Mouse (Mus musculus) midbrain, embryonic 11.5 days (tissue): Measurements from ENCODE around the gene Cep97. TPM values are rescaled to one million over a fixed set of nuclear protein-coding genes. Genes with fewer than 3 reads are reported as not detected.

Source experiments
- ATAC-seq: fragments of 200-750 bp; cut with Nextera tagmentation; 2 replicates; pipeline ENCODE4 v1.8.0; 2017; ENCODE audit warnings: moderate TSS enrichment, moderate library complexity; ENCODE audit not compliant: low FRiP score
- DNase-seq: peaks from one replicate; pipeline ENCODE4 v3.0.0; 2015; ENCODE audit warnings: low spot score; ENCODE audit errors: missing footprints
- H3K27ac ChIP-seq: fragments of 300-500 bp; sonication (generic); 2 replicates; pipeline ENCODE4 v1.5.1; 2014; ENCODE audit warnings: low read depth, low read length
- H3K27me3 ChIP-seq: fragments of 300-500 bp; sonication (generic); 2 replicates; pipeline ENCODE4 v1.6.1; 2014; ENCODE audit warnings: mild to moderate bottlenecking, low read length, moderate library complexity, mixed read lengths; ENCODE audit not compliant: control insufficient read depth, insufficient read depth
- H3K36me3 ChIP-seq: fragments of 300-500 bp; sonication (generic); 2 replicates; pipeline ENCODE4 v1.6.1; 2014; ENCODE audit warnings: mild to moderate bottlenecking, low read length, moderate library complexity, mixed read lengths; ENCODE audit not compliant: control insufficient read depth, insufficient read depth
- H3K4me1 ChIP-seq: fragments of 300-500 bp; sonication (generic); 2 replicates; pipeline ENCODE4 v1.6.1; 2014; ENCODE audit warnings: low read length; ENCODE audit not compliant: control insufficient read depth, insufficient read depth
- H3K4me2 ChIP-seq: fragments of 300-500 bp; sonication (generic); 2 replicates; pipeline ENCODE4 v1.6.1; 2014; ENCODE audit warnings: mild to moderate bottlenecking, moderate library complexity
- H3K4me3 ChIP-seq: fragments of 300-500 bp; sonication (generic); 2 replicates; pipeline ENCODE4 v1.5.1; 2014; ENCODE audit warnings: low read depth, low read length
- H3K9ac ChIP-seq: fragments of 300-500 bp; sonication (generic); 2 replicates; pipeline ENCODE4 v1.6.1; 2014; ENCODE audit warnings: low read length
- H3K9me3 ChIP-seq: fragments of 300-500 bp; sonication (generic); 2 replicates; pipeline ENCODE4 v1.6.1; 2016; ENCODE audit warnings: low read length; ENCODE audit not compliant: control insufficient read depth
- WGBS: fragments of 180-500 bp; shearing (Covaris S2); extraction: QIAGEN DNeasy Blood & Tissue Kit; methylation state at CpG from one replicate; pipeline ENCODE4 v1.1.7; 2014; 5-methylcytosine and 5-hydroxymethylcytosine counted together
- polyA plus RNA-seq: library from polyadenylated mRNA; unstranded; fragments of >200 nt; fragmentation: Nextera tagmentation; extraction: Ambion mirVana; gene quantifications from 2 replicates; pipeline ENCODE4 v1.2.1, GENCODE M21; 2014

Cep97 gene
- 18.3 and 19.7 TPM in 2 replicates for polyA plus RNA-seq

- H3K27me3 ChIP-seq, result no peaks in the 10 kb centered on the region
- ATAC-seq (peak; percentile 99), DNase-seq (peak; percentile 99)
- peak within 1 kb of the TSS; percentile 68 for H3K4me3 ChIP-seq
- H3K4me1 ChIP-seq, result no peaks in the 10 kb centered on the region
- peak within 1 kb of the TSS; percentile 81 for H3K9ac ChIP-seq
- H3K27ac ChIP-seq, result peak within 1 kb of the TSS; percentile 32
- H3K9me3 ChIP-seq, result no peaks in the 10 kb centered on the region
- no peaks in the 10 kb centered on the region for H3K36me3 ChIP-seq
- H3K4me2 ChIP-seq, result peak within 1 kb of the TSS; percentile 73
- 0% methylated on average over 24 of the region's 24 CpGs for WGBS
Measured at GRCm38 (mm10) chr16:55934453-55935037, at the start of gene Cep97. TSS of gene Cep97 (minus strand) at chr16:55934855.

GRCm38 (mm10) chr16:55974903-55975285 lies 40.2 kb upstream of the Cep97 start:
- peak overlapping the region; percentile 75 for H3K4me2 ChIP-seq
- no peak for DNase-seq
- H3K27ac ChIP-seq, result no peak overlapping the region; the same call in 1 of the 2 replicates
- H3K27me3 ChIP-seq, result no peaks in the 10 kb centered on the region
- 18% methylated on average over 14 of the region's 14 CpGs for WGBS
- H3K4me3 ChIP-seq, result peak overlapping the region; percentile 87
- peak overlapping the region; percentile 84 for H3K9ac ChIP-seq
- H3K36me3 ChIP-seq, result peaks cover 13% of the 10 kb centered on the region
- ATAC-seq, result no peak
- no peaks in the 10 kb centered on the region for H3K9me3 ChIP-seq
- H3K4me1 ChIP-seq, result peaks cover 15% of the 10 kb centered on the region

DNA sequence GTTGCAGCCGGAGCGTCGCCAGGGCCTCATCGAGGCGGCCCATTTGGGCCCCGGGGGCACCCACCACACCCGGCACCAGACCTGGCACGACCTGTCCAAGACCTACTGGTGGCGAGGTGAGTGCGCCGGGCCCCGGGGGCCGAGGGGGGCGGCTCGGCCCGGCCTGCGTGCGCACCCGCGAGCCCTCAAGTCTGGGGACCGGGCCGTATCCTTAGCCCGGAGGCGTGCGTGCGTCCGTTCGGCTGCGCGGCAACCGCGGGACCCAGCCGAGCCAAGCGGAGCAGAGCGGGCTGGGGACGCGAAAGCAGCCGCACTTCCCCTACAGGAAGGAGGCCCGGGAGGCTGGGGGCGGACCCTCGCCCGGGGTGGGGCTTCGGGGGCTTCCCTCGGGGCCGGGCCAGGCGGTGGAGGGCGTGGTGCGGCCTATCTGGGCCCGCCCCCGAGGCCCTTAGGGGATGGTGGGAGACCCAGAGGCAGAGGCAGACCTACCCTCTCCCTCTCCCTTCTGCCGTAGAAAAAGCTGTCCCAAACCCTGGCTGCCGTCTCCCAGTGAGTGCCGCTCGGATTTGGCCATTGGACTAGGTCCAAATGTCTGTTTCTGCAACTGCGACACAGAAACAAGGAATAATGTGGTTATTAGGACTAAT lies 39.7 kb upstream of the Cep97 start:
- H3K27ac ChIP-seq, result peak overlapping the region; percentile 51
- whole genome bisulfite sequencing, result under 1% methylated on average over 43 of the region's 55 CpGs
- H3K36me3 ChIP-seq, result peaks cover 15% of the 10 kb centered on the region
- peak overlapping the region; percentile 75 for H3K4me2 ChIP-seq
- peaks cover 15% of the 10 kb centered on the region for H3K4me1 ChIP-seq
- H3K4me3 ChIP-seq, result peak overlapping the region; percentile 87
- H3K9me3 ChIP-seq, result no peaks in the 10 kb centered on the region
- H3K27me3 ChIP-seq, result no peaks in the 10 kb centered on the region
- DNase-seq (peak; percentile 97), ATAC-seq (peak; percentile 87)
- H3K9ac ChIP-seq, result peak overlapping the region; percentile 84

GRCm38 (mm10) chr16:55973431-55974255 lies 39.0 kb upstream of the Cep97 start, which contains the start of gene Zbtb11:
TSS of gene Zbtb11 (plus strand) at chr16:55973883.
- Histone ChIP-seq H3K4me3 (peak within 1 kb of the TSS; percentile 87), H3K36me3 (peaks cover 16% of the 10 kb centered on the region), H3K27ac (peak within 1 kb of the TSS; percentile 51), H3K27me3 (no peaks in the 10 kb centered on the region), H3K4me1 (peaks cover 15% of the 10 kb centered on the region), H3K4me2 (peak within 1 kb of the TSS; percentile 75), H3K9ac (peak within 1 kb of the TSS; percentile 84), H3K9me3 (no peaks in the 10 kb centered on the region)
- ATAC-seq (peak; percentile 98), DNase-seq (peak; percentile 100)
- under 1% methylated on average over 77 of the region's 86 CpGs for WGBS

DNA sequence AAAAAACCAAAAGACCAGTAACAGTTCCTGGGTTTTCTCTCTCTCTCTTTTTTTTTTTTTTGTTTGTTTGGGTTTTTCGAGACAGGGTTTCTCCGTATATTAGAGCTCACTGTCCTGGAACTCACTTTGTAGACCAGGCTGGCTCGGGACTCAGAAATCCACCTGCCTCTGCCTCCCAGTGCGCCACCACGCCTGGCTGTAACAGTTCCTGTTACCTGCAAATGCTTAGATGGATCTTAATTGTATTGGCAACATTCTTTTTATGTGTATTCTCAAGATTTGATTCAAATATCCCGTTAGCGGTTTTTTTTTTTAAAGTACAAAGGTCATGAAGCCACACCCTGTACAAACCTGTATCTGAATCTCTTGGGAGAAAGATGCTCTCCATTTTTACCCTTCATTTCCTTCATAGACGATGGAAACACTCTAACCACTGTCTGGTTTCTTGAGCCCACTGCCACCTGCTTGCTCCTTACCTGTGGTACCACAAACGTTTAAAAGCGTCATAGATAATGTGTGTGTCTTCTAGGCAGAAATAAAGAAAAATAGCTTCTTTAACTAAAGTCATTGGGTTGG lies 38.1 kb upstream of the Cep97 start:
- Histone ChIP-seq H3K36me3 (peaks cover 16% of the 10 kb centered on the region), H3K9ac (peak overlapping the region; percentile 30; the same call in 1 of the 2 replicates), H3K9me3 (no peaks in the 10 kb centered on the region), H3K4me3 (peak overlapping the region; percentile 87), H3K4me1 (peaks cover 15% of the 10 kb centered on the region), H3K27me3 (no peaks in the 10 kb centered on the region), H3K4me2 (peak overlapping the region; percentile 46), H3K27ac (no peak overlapping the region; the same call in 1 of the 2 replicates)
- WGBS, result 64% methylated on average over 10 of the region's 10 CpGs
- ATAC-seq (no peak), DNase-seq (peak; percentile 82)

GRCm38 (mm10) chr16:55971735-55972615 lies 37.3 kb upstream of the Cep97 start:
- Histone ChIP-seq H3K4me3 (no peak overlapping the region), H3K9ac (no peak overlapping the region), H3K27me3 (no peaks in the 10 kb centered on the region), H3K36me3 (peaks cover 16% of the 10 kb centered on the region), H3K4me1 (peaks cover 21% of the 10 kb centered on the region), H3K27ac (no peak overlapping the region), H3K9me3 (no peaks in the 10 kb centered on the region), H3K4me2 (no peak overlapping the region)
- 84% methylated on average over 6 of the region's 6 CpGs for WGBS
- DNase-seq, result peak; percentile 75
- ATAC-seq, result no peak

- Histone ChIP-seq H3K9ac (no peak overlapping the region), H3K36me3 (peaks cover 16% of the 10 kb centered on the region), H3K4me1 (peaks cover 19% of the 10 kb centered on the region), H3K9me3 (no peaks in the 10 kb centered on the region), H3K27ac (no peak overlapping the region), H3K4me3 (no peak overlapping the region), H3K27me3 (no peaks in the 10 kb centered on the region), H3K4me2 (no peak overlapping the region)
- ATAC-seq, result no peak
- 92% methylated on average over 5 of the region's 5 CpGs for WGBS
- no peak for DNase-seq
Measured at GRCm38 (mm10) chr16:55970416-55970815, 35.8 kb upstream of the Cep97 start.

- no peak overlapping the region for H3K4me2 ChIP-seq
- peaks cover 16% of the 10 kb centered on the region for H3K36me3 ChIP-seq
- no peaks in the 10 kb centered on the region for H3K9me3 ChIP-seq
- no peak for DNase-seq
- ATAC-seq, result no peak
- no peak overlapping the region for H3K9ac ChIP-seq
- WGBS, result 90% methylated on average over 3 of the region's 3 CpGs
- no peak overlapping the region for H3K27ac ChIP-seq
- no peak overlapping the region for H3K4me3 ChIP-seq
- H3K27me3 ChIP-seq, result no peaks in the 10 kb centered on the region
- peaks cover 12% of the 10 kb centered on the region for H3K4me1 ChIP-seq
Measured at GRCm38 (mm10) chr16:55969147-55969546, 34.5 kb upstream of the Cep97 start.
